Mouse (Mus musculus): ENCODE data around the gene Prkch. TPM values are rescaled to one million over a fixed set of nuclear protein-coding genes. Genes with fewer than 3 reads are reported as not detected.

Prkch gene
- polyA plus RNA-seq, 1 experiment = 3.2 TPM

GRCm38 (mm10) chr12:73790571-73791108 lies 206.0 kb downstream of the Prkch start:
- no peak overlapping the region for H3K27ac ChIP-seq (ENCODE audit: insufficient read depth, low read length)
- no peak for TF ChIP-seq CTCF (IDR thresholded peaks at IDR 0.05; ENCODE audit: borderline replicate concordance, insufficient read depth, low read depth, low read length)
- TF ChIP-seq POLR2A (IDR thresholded peaks at IDR 0.05; ENCODE audit: borderline replicate concordance, insufficient read depth, low read length) = no peak
- no peak overlapping the region for H3K4me3 ChIP-seq (replicated peaks; ENCODE audit: insufficient read depth, low read depth, low read length)
- H3K4me1 ChIP-seq (ENCODE audit: control insufficient read depth, insufficient read depth, low read length) = peaks cover 13% of the 10 kb centered on the region
- H3K27me3 ChIP-seq (ENCODE audit: control insufficient read depth, insufficient read depth, low read length) = no peaks in the 10 kb centered on the region
- no peak for DNase-seq
- WGBS = 82% methylated on average over 5 of the region's 5 CpGs

DNA sequence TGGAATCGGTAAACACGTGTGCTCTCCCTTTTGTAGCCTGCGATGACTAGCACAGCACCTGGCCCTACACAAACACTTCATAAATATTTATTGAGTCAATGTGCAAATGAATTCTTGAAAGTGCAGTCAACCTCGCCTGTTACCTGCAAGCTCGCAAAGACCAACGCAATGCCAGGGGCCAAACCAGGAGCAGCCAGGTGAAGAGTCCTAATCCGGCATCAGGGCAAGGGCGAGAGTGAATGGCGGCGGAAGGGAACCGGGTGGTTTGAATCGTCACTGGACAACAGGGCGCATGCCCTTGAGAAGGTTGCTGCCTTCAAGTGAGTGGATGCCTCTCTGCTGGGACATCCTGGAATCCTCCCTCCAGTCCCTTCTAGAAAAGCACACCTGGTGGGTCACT lies 208.6 kb downstream of the Prkch start:
- Histone ChIP-seq H3K4me1 (ENCODE audit: control insufficient read depth, insufficient read depth, low read length) (peaks cover 13% of the 10 kb centered on the region), H3K27ac (ENCODE audit: insufficient read depth, low read length) (no peak overlapping the region), H3K4me3 (replicated peaks; ENCODE audit: insufficient read depth, low read depth, low read length) (no peak overlapping the region), H3K27me3 (ENCODE audit: control insufficient read depth, insufficient read depth, low read length) (no peaks in the 10 kb centered on the region)
- 93% methylated on average over 13 of the region's 13 CpGs for WGBS
- no peak for TF ChIP-seq CTCF (IDR thresholded peaks at IDR 0.05; ENCODE audit: borderline replicate concordance, insufficient read depth, low read depth, low read length)
- TF ChIP-seq POLR2A (IDR thresholded peaks at IDR 0.05; ENCODE audit: borderline replicate concordance, insufficient read depth, low read length) = no peak
- no peak for DNase-seq

GRCm38 (mm10) chr12:73793744-73794143 lies 209.1 kb downstream of the Prkch start:
- no peak overlapping the region for H3K27ac ChIP-seq (ENCODE audit: insufficient read depth, low read length)
- WGBS = 47% methylated on average over 5 of the region's 5 CpGs

DNA sequence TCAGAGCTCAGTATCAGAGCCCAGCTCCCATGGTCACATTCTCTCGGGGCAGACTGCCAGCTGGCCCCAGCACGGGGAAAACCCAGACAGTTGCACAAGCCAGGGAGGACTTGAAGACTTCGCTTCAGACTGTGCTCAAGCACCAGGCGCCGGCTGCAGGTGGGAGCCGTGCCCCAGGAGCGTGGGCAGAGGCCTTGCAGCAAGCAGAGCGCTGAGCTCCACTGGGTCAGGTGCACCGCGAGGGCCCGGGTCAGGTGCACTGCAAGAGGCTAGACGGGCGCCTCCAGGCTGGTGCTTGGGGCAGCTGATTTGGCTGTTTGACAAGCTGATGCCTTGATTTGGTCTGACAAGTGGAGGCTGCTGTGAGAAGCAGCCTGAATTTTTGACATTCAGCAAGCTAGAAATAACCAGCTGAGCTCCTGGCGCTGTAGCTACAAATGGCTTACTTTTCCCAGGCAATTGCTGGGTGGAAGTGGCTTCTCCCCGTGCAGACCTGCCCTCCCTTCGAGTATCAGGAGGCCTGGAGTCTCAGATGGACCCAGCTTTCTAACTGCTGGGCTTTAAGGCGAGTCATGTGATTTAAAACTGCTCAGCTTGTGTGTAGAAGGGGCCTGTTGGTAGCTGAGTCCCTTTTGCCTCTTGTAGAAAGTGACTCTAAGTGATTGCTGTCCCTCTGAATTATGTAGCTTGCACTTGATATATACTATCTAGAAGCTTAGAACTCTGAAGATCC lies 209.7 kb downstream of the Prkch start:
- peak overlapping the region; percentile 40; the same call in 1 of the 2 replicates for H3K27ac ChIP-seq (ENCODE audit: insufficient read depth, low read length)
- WGBS = 14% methylated on average over 17 of the region's 17 CpGs
- no peaks in the 10 kb centered on the region for H3K27me3 ChIP-seq (ENCODE audit: control insufficient read depth, insufficient read depth, low read length)
- peaks cover 9% of the 10 kb centered on the region for H3K4me1 ChIP-seq (ENCODE audit: control insufficient read depth, insufficient read depth, low read length)
- no peak overlapping the region for H3K4me3 ChIP-seq (replicated peaks; ENCODE audit: insufficient read depth, low read depth, low read length)
- peak; percentile 67 to 73 for DNase-seq
- no peak for TF ChIP-seq POLR2A (IDR thresholded peaks at IDR 0.05; ENCODE audit: borderline replicate concordance, insufficient read depth, low read length)
- TF ChIP-seq CTCF (IDR thresholded peaks at IDR 0.05; ENCODE audit: borderline replicate concordance, insufficient read depth, low read depth, low read length) = no peak

More at GRCm38 (mm10) chr12:73793744-73794143, 209.1 kb downstream of the Prkch start:
- no peak overlapping the region for H3K4me3 ChIP-seq (replicated peaks; ENCODE audit: insufficient read depth, low read depth, low read length)
- no peak for DNase-seq
- no peaks in the 10 kb centered on the region for H3K27me3 ChIP-seq (ENCODE audit: control insufficient read depth, insufficient read depth, low read length)
- peaks cover 13% of the 10 kb centered on the region for H3K4me1 ChIP-seq (ENCODE audit: control insufficient read depth, insufficient read depth, low read length)
- no peak for TF ChIP-seq POLR2A (IDR thresholded peaks at IDR 0.05; ENCODE audit: borderline replicate concordance, insufficient read depth, low read length)
- TF ChIP-seq CTCF (IDR thresholded peaks at IDR 0.05; ENCODE audit: borderline replicate concordance, insufficient read depth, low read depth, low read length) = 0 out of 2 replicates have a peak, but pooled peaks have one; percentile 16

GRCm38 (mm10) chr12:73799671-73800070 lies 215.1 kb downstream of the Prkch start:
- TF ChIP-seq CTCF (IDR thresholded peaks at IDR 0.05; ENCODE audit: borderline replicate concordance, insufficient read depth, low read depth, low read length) (no peak), POLR2A (IDR thresholded peaks at IDR 0.05; ENCODE audit: borderline replicate concordance, insufficient read depth, low read length) (no peak)
- Histone ChIP-seq H3K27me3 (ENCODE audit: control insufficient read depth, insufficient read depth, low read length) (no peaks in the 10 kb centered on the region), H3K4me1 (ENCODE audit: control insufficient read depth, insufficient read depth, low read length) (peaks cover 23% of the 10 kb centered on the region; the same call in 1 of the 2 replicates), H3K4me3 (replicated peaks; ENCODE audit: insufficient read depth, low read depth, low read length) (no peak overlapping the region), H3K27ac (ENCODE audit: insufficient read depth, low read length) (no peak overlapping the region)
- 79% methylated on average over 5 of the region's 5 CpGs for WGBS
- no peak for DNase-seq

- TF ChIP-seq POLR2A (IDR thresholded peaks at IDR 0.05; ENCODE audit: borderline replicate concordance, insufficient read depth, low read length) = no peak
- TF ChIP-seq CTCF (IDR thresholded peaks at IDR 0.05; ENCODE audit: borderline replicate concordance, insufficient read depth, low read depth, low read length) = no peak
- no peaks in the 10 kb centered on the region for H3K27me3 ChIP-seq (ENCODE audit: control insufficient read depth, insufficient read depth, low read length)
- H3K27ac ChIP-seq (ENCODE audit: insufficient read depth, low read length) = no peak overlapping the region
- H3K4me1 ChIP-seq (ENCODE audit: control insufficient read depth, insufficient read depth, low read length) = peaks cover 23% of the 10 kb centered on the region; the same call in 1 of the 2 replicates
- no peak overlapping the region for H3K4me3 ChIP-seq (replicated peaks; ENCODE audit: insufficient read depth, low read depth, low read length)
- DNase-seq = peak; percentile 62 to 72
- 36% methylated on average over 3 of the region's 3 CpGs for WGBS
Observed at GRCm38 (mm10) chr12:73800886-73801285, 216.3 kb downstream of the Prkch start.

DNA sequence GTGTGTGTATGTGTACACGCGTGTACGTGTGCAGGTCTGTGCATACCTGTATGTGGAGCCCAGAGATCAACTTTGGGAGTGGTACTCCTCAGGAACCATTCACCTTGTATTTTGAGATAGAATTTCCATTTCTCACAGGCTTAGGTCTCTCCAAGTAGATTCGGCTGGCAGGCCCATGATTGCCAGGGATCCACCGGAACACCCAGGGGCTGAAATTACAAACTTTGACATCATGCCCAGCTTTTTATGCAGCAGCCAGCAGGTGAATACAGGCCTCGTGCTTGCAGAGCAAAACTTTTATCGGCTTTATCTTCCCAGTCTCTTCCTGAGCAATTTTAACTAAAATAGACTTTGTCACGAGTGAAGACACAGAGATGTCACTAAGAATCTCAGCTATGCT lies 217.2 kb downstream of the Prkch start:
- peaks cover 23% of the 10 kb centered on the region; the same call in 1 of the 2 replicates for H3K4me1 ChIP-seq (ENCODE audit: control insufficient read depth, insufficient read depth, low read length)
- TF ChIP-seq POLR2A (IDR thresholded peaks at IDR 0.05; ENCODE audit: borderline replicate concordance, insufficient read depth, low read length) (no peak), CTCF (IDR thresholded peaks at IDR 0.05; ENCODE audit: borderline replicate concordance, insufficient read depth, low read depth, low read length) (no peak)
- no peaks in the 10 kb centered on the region for H3K27me3 ChIP-seq (ENCODE audit: control insufficient read depth, insufficient read depth, low read length)
- H3K27ac ChIP-seq (ENCODE audit: insufficient read depth, low read length) = no peak overlapping the region
- H3K4me3 ChIP-seq (replicated peaks; ENCODE audit: insufficient read depth, low read depth, low read length) = no peak overlapping the region
- 54% methylated on average over 8 of the region's 8 CpGs for WGBS
- peak; percentile 48 to 68 for DNase-seq
